Mouse (Mus musculus): ENCODE data around the gene Ripk1. TPM values are rescaled to one million over a fixed set of nuclear protein-coding genes. Genes with fewer than 3 reads are reported as not detected.

The Ripk1 gene
- total and polyA plus RNA-seq, 3 experiments = 11.4 to 11.8 TPM; not detected in 1

GRCm38 (mm10) chr13:34054983-34055382 lies 52.8 kb downstream of the Ripk1 start:
- no peak overlapping the region for H3K27ac ChIP-seq (ENCODE audit: control insufficient read depth, low read depth, low read length)

GRCm38 (mm10) chr13:34057252-34057651 lies 55.1 kb downstream of the Ripk1 start:
- H3K4me3 ChIP-seq (ENCODE audit: control insufficient read depth in 1 of 2, insufficient read depth in 1 of 2, low read depth in 2 of 2, low read length in 2 of 2) = no peak overlapping the region
- TF ChIP-seq TCF12 (IDR thresholded peaks at IDR 0.05; ENCODE audit: low read depth, low read length) (no peak), KAT2A (conservative IDR thresholded peaks at IDR 0.05; ENCODE audit: low read depth, low read length) (no peak), MYC (IDR thresholded peaks at IDR 0.05; ENCODE audit: low read depth, low read length) (no peak), USF2 (IDR thresholded peaks at IDR 0.05; ENCODE audit: borderline replicate concordance in 1 of 2, insufficient read depth in 1 of 2, low read depth in 1 of 2, low read length in 2 of 2) (no peak), USF1 (IDR thresholded peaks at IDR 0.05; ENCODE audit: low read depth, low read length) (no peak), ZNF384 (IDR thresholded peaks at IDR 0.05; ENCODE audit: low read depth, low read length) (no peak), ELF1 (IDR thresholded peaks at IDR 0.05; ENCODE audit: low read depth, low read length) (no peak)

More at GRCm38 (mm10) chr13:34054983-34055382, 52.8 kb downstream of the Ripk1 start:
- H3K36me3 ChIP-seq (ENCODE audit: control insufficient read depth in 1 of 2, insufficient read depth in 2 of 2, low read length in 2 of 2) = peaks cover 0 to 5% of the 10 kb centered on the region in 2 experiments; a peak in 2 of 4 replicates
- H3K9me3 ChIP-seq (replicated peaks; ENCODE audit: insufficient read depth, low read length) = no peaks in the 10 kb centered on the region
- no peak overlapping the region for H3K4me3 ChIP-seq (ENCODE audit: control insufficient read depth in 1 of 2, insufficient read depth in 1 of 2, low read depth in 2 of 2, low read length in 2 of 2)
- no peak overlapping the region for H3K9ac ChIP-seq (ENCODE audit: control insufficient read depth, low read depth, low read length, poor library complexity, severe bottlenecking)
- H3K27me3 ChIP-seq (ENCODE audit: control insufficient read depth in 1 of 2, insufficient read depth in 2 of 2, low read length in 2 of 2) = no peaks in the 10 kb centered on the region
- no peak for DNase-seq (ENCODE audit: low read depth, low spot score)
- H3K79me2 ChIP-seq (ENCODE audit: control insufficient read depth, insufficient read depth, low read length, poor library complexity) = no peaks in the 10 kb centered on the region
- no peak for TF ChIP-seq KAT2A (conservative IDR thresholded peaks at IDR 0.05; ENCODE audit: low read depth, low read length)
- no peak for TF ChIP-seq NELFE (IDR thresholded peaks at IDR 0.05; ENCODE audit: low read depth, low read length)
- peaks cover 0 to 7% of the 10 kb centered on the region in 2 experiments; a peak in 2 of 4 replicates for H3K4me1 ChIP-seq (ENCODE audit: control insufficient read depth in 1 of 2, insufficient read depth in 2 of 2, low read length in 2 of 2)

GRCm38 (mm10) chr13:34060061-34060460 lies 57.9 kb downstream of the Ripk1 start:
- H3K79me2 ChIP-seq (ENCODE audit: control insufficient read depth, insufficient read depth, low read length, poor library complexity) = no peaks in the 10 kb centered on the region
- peaks cover 0 to 20% of the 10 kb centered on the region in 2 experiments; a peak in 2 of 4 replicates for H3K4me1 ChIP-seq (ENCODE audit: control insufficient read depth in 1 of 2, insufficient read depth in 2 of 2, low read length in 2 of 2)
- H3K27me3 ChIP-seq (ENCODE audit: control insufficient read depth in 1 of 2, insufficient read depth in 2 of 2, low read length in 2 of 2) = no peaks in the 10 kb centered on the region
- H3K9me3 ChIP-seq (replicated peaks; ENCODE audit: insufficient read depth, low read length) = no peaks in the 10 kb centered on the region
- no peak overlapping the region for H3K4me3 ChIP-seq (ENCODE audit: control insufficient read depth in 1 of 2, insufficient read depth in 1 of 2, low read depth in 2 of 2, low read length in 2 of 2)
- no peak overlapping the region for H3K27ac ChIP-seq (ENCODE audit: control insufficient read depth, low read depth, low read length)
- no peak for DNase-seq (ENCODE audit: low read depth, low spot score)
- TF ChIP-seq NRF1 (IDR thresholded peaks at IDR 0.05; ENCODE audit: insufficient read depth, low read depth, low read length, poor library complexity, severe bottlenecking) (no peak), SMC3 (IDR thresholded peaks at IDR 0.05; ENCODE audit: low read depth, low read length) (no peak), TBP (IDR thresholded peaks at IDR 0.05; ENCODE audit: low read depth, low read length) (no peak), ZKSCAN1 (IDR thresholded peaks at IDR 0.05; ENCODE audit: low read depth, low read length) (no peak), TCF12 (IDR thresholded peaks at IDR 0.05; ENCODE audit: low read depth, low read length) (no peak), MEF2A (IDR thresholded peaks at IDR 0.05; ENCODE audit: extremely low read depth, insufficient replicate concordance, low read depth, low read length, poor library complexity, severe bottlenecking) (no peak), MAZ (IDR thresholded peaks at IDR 0.05; ENCODE audit: low read depth, low read length) (no peak), ZMIZ1 (IDR thresholded peaks at IDR 0.05; ENCODE audit: low read depth, low read length) (no peak), KAT2A (conservative IDR thresholded peaks at IDR 0.05; ENCODE audit: low read depth, low read length) (no peak), MYB (IDR thresholded peaks at IDR 0.05; ENCODE audit: low read depth, low read length) (no peak), ZC3H11A (IDR thresholded peaks at IDR 0.05; ENCODE audit: low read depth, low read length) (no peak), ETS1 (IDR thresholded peaks at IDR 0.05; ENCODE audit: low read depth, low read length) (no peak), TAL1 (IDR thresholded peaks at IDR 0.05; ENCODE audit: low read length) (no peak)
- peaks cover 0 to 9% of the 10 kb centered on the region in 2 experiments; a peak in 2 of 4 replicates for H3K36me3 ChIP-seq (ENCODE audit: control insufficient read depth in 1 of 2, insufficient read depth in 2 of 2, low read length in 2 of 2)
- no peak overlapping the region for H3K9ac ChIP-seq (ENCODE audit: control insufficient read depth, low read depth, low read length, poor library complexity, severe bottlenecking)

More at GRCm38 (mm10) chr13:34057252-34057651, 55.1 kb downstream of the Ripk1 start:
- Histone ChIP-seq H3K4me1 (ENCODE audit: control insufficient read depth in 1 of 2, insufficient read depth in 2 of 2, low read length in 2 of 2) (peaks cover 0 to 19% of the 10 kb centered on the region in 2 experiments; a peak in 2 of 4 replicates), H3K27ac (ENCODE audit: control insufficient read depth, low read depth, low read length) (no peak overlapping the region), H3K27me3 (ENCODE audit: control insufficient read depth in 1 of 2, insufficient read depth in 2 of 2, low read length in 2 of 2) (no peaks in the 10 kb centered on the region), H3K9me3 (replicated peaks; ENCODE audit: insufficient read depth, low read length) (no peaks in the 10 kb centered on the region), H3K79me2 (ENCODE audit: control insufficient read depth, insufficient read depth, low read length, poor library complexity) (no peaks in the 10 kb centered on the region), H3K36me3 (ENCODE audit: control insufficient read depth in 1 of 2, insufficient read depth in 2 of 2, low read length in 2 of 2) (peaks cover 0 to 13% of the 10 kb centered on the region in 2 experiments; a peak in 2 of 4 replicates), H3K9ac (ENCODE audit: control insufficient read depth, low read depth, low read length, poor library complexity, severe bottlenecking) (no peak overlapping the region)
- no peak for DNase-seq (ENCODE audit: low read depth, low spot score)

Measured in MEL (cell line).